In the genomic region with DNA sequence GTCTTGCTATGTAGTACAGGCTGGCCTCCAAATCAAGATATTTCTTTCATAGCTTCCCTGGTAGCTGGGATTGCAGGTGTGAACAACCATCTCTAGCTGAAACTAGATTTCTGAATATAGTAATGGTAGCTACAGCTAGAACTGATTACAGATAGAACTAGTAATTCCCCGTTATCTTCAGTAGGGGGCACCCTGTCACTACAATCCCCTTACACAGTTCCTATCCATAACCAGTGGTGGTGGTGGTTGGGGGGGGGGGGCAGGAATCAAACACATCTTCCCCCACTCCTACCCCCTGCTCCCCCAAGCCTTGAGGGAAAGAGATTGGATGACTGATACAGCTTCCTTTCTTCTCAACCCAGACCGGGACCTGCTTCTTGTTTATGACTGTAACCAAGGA, we compare ENCODE assay signal across 8 mouse cellular contexts. TPM values are rescaled to one million over a fixed set of nuclear protein-coding genes. Genes with fewer than 3 reads are reported as not detected.
DNase-seq lines count a peak whose midpoint lies in the region; ATAC-seq and TF ChIP-seq lines count a peak whose summit lies in the region.

No protein-coding gene starts in this region.

- intact Hi-C loops in heart, postnatal 25 days (cut with DNase I) = loop anchor here (2.0 kb wide), 1 partner anchor 80 kb away; no protein-coding TSS in a partner anchor

- DNase-seq in heart, adult 8-10 months (ENCODE audit: low spot score) = peak; percentile 62
- no peak for DNase-seq in heart, postnatal 25 days (ENCODE audit: low spot score)
- DNase-seq in testis, postnatal 10 days (ENCODE audit: low spot score) = no peak
- DNase-seq in embryonic facial prominence, embryonic 10.5 days (ENCODE audit: low spot score) = peak; percentile 25
- no peak for DNase-seq in stomach, postnatal 0 days (ENCODE audit: low spot score)
- no peak for DNase-seq in urinary bladder, postnatal 36 days (ENCODE audit: low spot score in 2 of 2)
- DNase-seq in urinary bladder, postnatal 14 days (ENCODE audit: low spot score) = no peak

- 30% methylated on average over 2 of the region's 2 CpGs for WGBS in embryonic facial prominence, embryonic 10.5 days
- WGBS in stomach, postnatal 0 days = 25% methylated on average over 2 of the region's 2 CpGs

- no peaks in the 10 kb centered on the region for H3K4me1 ChIP-seq in testis, adult 2 months (ENCODE audit: control insufficient read depth, insufficient read depth, low read length)
- H3K4me1 ChIP-seq in embryonic facial prominence, embryonic 10.5 days = no peaks in the 10 kb centered on the region
- H3K4me1 ChIP-seq in stomach, postnatal 0 days (replicated peaks; ENCODE audit: control insufficient read depth, insufficient read depth) = no peaks in the 10 kb centered on the region

- no peak overlapping the region for H3K4me2 ChIP-seq in stomach, postnatal 0 days (replicated peaks; ENCODE audit: low read depth)

- no peaks in the 10 kb centered on the region for H3K27me3 ChIP-seq in testis, adult 2 months (ENCODE audit: control insufficient read depth, insufficient read depth, low read length)
- no peaks in the 10 kb centered on the region for H3K27me3 ChIP-seq in embryonic facial prominence, embryonic 10.5 days (replicated peaks; ENCODE audit: low read depth, poor library complexity, severe bottlenecking)
- no peaks in the 10 kb centered on the region for H3K27me3 ChIP-seq in stomach, postnatal 0 days (ENCODE audit: control insufficient read depth, insufficient read depth, low read length)

- ATAC-seq in stomach, postnatal 0 days (ENCODE audit: low FRiP score, low TSS enrichment) = no peak

- no peak overlapping the region for H3K9ac ChIP-seq in stomach, postnatal 0 days (ENCODE audit: low read length)

- no peak for TF ChIP-seq POLR2A in testis, adult 2 months (IDR thresholded peaks at IDR 0.05; ENCODE audit: control insufficient read depth, low read depth, low read length)

- H3K4me3 ChIP-seq in testis, adult 2 months (ENCODE audit: control insufficient read depth, low read depth, low read length) = no peak overlapping the region
- no peak overlapping the region for H3K4me3 ChIP-seq in embryonic facial prominence, embryonic 10.5 days
- H3K4me3 ChIP-seq in stomach, postnatal 0 days (ENCODE audit: low read depth, low read length) = no peak overlapping the region

- TF ChIP-seq EP300 in stomach, postnatal 0 days (optimal IDR thresholded peaks at IDR 0.05) = no peak

- H3K27ac ChIP-seq in testis, adult 2 months (ENCODE audit: control insufficient read depth, insufficient read depth, low read depth, low read length) = no peak overlapping the region
- H3K27ac ChIP-seq in embryonic facial prominence, embryonic 10.5 days (replicated peaks) = no peak overlapping the region
- H3K27ac ChIP-seq in stomach, postnatal 0 days (replicated peaks) = no peak overlapping the region

- no peaks in the 10 kb centered on the region for H3K36me3 ChIP-seq in testis, adult 2 months (ENCODE audit: control insufficient read depth, insufficient read depth, low read length)
- no peaks in the 10 kb centered on the region for H3K36me3 ChIP-seq in embryonic facial prominence, embryonic 10.5 days (replicated peaks)
- no peaks in the 10 kb centered on the region for H3K36me3 ChIP-seq in stomach, postnatal 0 days (ENCODE audit: control insufficient read depth, insufficient read depth, low read length)

- peak; percentile 31; the same call in 1 of the 2 replicates for TF ChIP-seq CTCF in testis, adult 2 months (IDR thresholded peaks at IDR 0.05; ENCODE audit: control insufficient read depth, insufficient read depth, insufficient replicate concordance, low read depth, low read length)
- TF ChIP-seq CTCF in stomach, postnatal 0 days (IDR thresholded peaks at IDR 0.05; ENCODE audit: low read depth) = peak; percentile 69

- no peaks in the 10 kb centered on the region for H3K9me3 ChIP-seq in embryonic facial prominence, embryonic 10.5 days
- no peaks in the 10 kb centered on the region for H3K9me3 ChIP-seq in stomach, postnatal 0 days (ENCODE audit: control insufficient read depth, low read length)

RNA-seq across cellular contexts. Expression of gene Zfp697, which starts 19.5 kb away (rescaled TPM):
- total RNA-seq in heart, adult 8-10 months (2022) = 1 to 10 TPM; 6.9 to 8.7 (median 7.4) TPM
- total RNA-seq in heart, postnatal 25 days (2021) = 1 to 10 TPM; 5.6 to 6.8 TPM
- polyA plus RNA-seq in testis, adult 2 months (2012; rRNA removed) = 1.1 and 1.2 TPM in 2 replicates
- polyA plus RNA-seq in embryonic facial prominence, embryonic 10.5 days (2016; fragmentation: Nextera tagmentation; extraction: Ambion mirVana) = 8.2 and 8.8 TPM in 2 replicates
- 1.6 and 2.1 TPM in 2 replicates for polyA plus RNA-seq in stomach, postnatal 0 days (2015; fragmentation: Nextera tagmentation; extraction: Ambion mirVana)

RNA-seq across cellular contexts. Expression of gene Phgdh, which starts 23.0 kb away (rescaled TPM):
- 1 to 10 TPM; 1.1 to 1.8 (median 1.5) TPM for total RNA-seq in heart, adult 8-10 months (2022)
- 1 to 10 TPM; 2.2 to 3.1 TPM for total RNA-seq in heart, postnatal 25 days (2021)
- polyA plus RNA-seq in testis, adult 2 months (2012; rRNA removed) = 18.1 and 18.2 TPM in 2 replicates
- polyA plus RNA-seq in embryonic facial prominence, embryonic 10.5 days (2016; fragmentation: Nextera tagmentation; extraction: Ambion mirVana) = 373 and 379 TPM in 2 replicates
- polyA plus RNA-seq in stomach, postnatal 0 days (2015; fragmentation: Nextera tagmentation; extraction: Ambion mirVana) = 87.7 and 95.1 TPM in 2 replicates

Comparison
In these comparisons a context has a peak if more than half of its experiments do, and no peak if none do; other contexts are left out.
1. DNase-seq: peak in heart, adult 8-10 months (single experiment) and embryonic facial prominence, embryonic 10.5 days (single experiment); none in heart, postnatal 25 days (single experiment), testis, postnatal 10 days (single experiment), stomach, postnatal 0 days (single experiment), urinary bladder, postnatal 36 days (0 of 2) and urinary bladder, postnatal 14 days (single experiment).